Mouse (Mus musculus) kidney, postnatal 14 days (tissue): Measurements from ENCODE around the gene Cdhr2.
A peak's percentile ranks its signal among the peaks of the same experiment; 100 is the strongest.

Source experiments
- DNase-seq: peaks from one replicate; pipeline ENCODE4 v3.0.0; 2022; ENCODE audit warnings: mixed read lengths

Cdhr2 gene

DNA sequence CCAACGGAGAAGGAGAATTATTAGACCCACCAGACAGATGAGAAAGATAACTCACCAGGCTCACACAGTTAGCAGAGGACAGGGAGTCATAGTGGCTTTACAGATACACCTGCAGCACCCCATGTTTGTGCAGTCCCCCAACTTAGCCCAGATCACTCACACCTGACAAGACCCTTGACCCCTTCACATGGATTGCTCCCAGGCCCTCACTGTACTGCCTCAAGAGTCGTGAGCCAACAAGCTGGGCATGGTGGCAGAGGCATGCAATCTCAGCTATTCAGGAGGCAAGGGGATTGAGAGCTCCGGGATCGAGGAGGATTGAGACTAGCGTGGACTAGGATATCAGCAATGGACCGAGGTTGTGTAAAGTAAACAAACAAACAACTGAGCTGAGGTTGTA is 52.5 kb downstream of the Cdhr2 start:
- DNase-seq: no peak

DNA sequence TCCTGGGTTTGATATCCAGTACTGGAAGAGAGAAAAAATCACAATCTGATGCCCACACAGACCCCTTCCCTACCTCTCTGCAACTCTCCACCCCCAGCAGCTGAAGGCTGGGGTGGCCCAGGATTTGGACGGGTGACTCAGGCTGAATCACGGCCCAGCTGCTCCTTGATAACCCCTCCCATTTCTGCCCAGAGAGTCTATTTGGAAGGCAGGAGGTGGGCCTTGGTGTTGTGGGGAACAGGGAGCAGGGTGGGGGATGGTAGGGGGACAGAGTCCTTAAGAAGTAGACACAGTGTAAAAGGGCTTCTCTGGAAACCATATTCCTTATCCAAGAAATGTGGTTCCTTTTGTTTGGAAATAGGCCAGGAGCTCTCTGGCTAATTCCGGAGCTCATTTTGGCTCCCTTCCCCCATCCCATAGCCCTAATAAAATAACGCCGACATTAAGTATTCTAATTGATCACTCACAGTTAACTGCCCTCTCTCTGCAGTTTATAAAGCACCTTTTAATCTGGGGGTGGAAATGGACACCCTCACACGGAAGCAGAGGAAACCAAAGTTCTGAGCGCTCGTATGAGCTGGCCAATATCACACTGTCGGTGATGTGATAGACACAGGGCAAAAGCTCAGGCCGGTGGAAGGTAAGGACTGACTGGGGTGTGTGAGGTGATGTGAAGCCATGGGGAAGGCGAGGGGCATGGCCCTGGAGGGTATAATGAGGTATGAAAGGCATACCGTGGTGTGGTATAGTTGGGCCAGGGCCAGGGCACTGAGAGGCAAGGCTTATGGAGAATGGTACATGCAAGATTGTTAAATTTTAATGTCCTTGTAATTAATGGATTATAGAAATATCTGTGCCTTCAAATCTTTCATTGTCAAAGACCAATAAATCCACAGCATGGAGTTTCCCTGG is 53.2 kb downstream of the Cdhr2 start:
- DNase-seq: no peak

DNA sequence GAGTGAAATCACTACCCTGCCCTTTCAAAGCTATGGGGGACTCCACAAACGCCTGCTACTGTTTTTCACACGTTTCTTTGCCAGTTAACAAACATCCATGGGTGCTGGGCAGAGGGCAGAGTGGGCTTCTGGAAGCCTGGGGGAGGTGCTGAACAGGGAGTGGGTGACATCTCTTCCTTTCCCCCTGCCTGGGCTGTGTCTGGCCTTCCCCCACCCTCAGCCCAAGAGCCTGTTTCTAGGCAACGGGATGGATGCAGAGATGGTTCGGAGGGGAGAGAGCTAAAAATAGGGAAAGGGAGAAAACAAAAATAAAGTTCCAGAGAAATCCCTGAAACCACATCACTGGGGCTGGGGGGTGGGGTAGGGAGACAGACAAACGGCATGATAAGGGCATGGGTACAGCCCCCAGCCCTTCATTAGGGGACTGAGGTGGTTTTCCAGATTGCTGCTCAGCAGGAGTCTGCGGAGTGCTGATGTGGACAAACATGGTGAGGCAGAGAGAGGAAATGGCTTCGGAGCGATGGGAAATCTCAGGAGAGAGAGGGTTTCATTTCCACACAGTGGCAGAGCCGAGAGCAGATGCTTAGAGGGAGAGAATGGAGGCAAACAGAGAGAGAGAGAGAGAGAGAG is 54.1 kb downstream of the Cdhr2 start:
- DNase-seq: no peak

DNA sequence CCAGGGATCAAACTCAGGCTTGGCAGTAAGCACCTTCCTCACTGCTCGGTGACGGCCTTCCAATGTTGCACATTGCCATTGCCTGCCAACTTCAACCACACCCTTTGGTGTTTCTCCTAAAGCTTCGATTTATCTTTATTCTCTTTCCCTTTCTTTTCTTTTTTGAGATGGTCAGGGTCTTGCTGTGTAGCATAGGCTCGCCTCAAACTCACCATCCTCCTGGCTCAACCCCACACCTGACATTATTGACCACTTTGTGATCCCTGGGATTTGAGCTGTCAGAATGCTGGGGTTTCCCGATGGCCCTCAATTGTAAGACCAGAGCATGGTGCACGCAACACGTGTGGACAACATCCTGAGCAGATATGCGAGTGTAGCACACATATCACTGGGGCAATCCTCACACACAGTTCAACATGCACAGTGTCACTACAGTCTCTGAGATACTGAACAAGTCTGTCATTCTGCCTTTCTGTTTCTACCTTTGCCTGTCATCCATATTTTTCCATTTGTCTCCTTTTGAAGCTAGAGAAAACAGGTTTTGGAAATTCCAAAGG is 55.0 kb downstream of the Cdhr2 start:
- no peak for DNase-seq

DNA sequence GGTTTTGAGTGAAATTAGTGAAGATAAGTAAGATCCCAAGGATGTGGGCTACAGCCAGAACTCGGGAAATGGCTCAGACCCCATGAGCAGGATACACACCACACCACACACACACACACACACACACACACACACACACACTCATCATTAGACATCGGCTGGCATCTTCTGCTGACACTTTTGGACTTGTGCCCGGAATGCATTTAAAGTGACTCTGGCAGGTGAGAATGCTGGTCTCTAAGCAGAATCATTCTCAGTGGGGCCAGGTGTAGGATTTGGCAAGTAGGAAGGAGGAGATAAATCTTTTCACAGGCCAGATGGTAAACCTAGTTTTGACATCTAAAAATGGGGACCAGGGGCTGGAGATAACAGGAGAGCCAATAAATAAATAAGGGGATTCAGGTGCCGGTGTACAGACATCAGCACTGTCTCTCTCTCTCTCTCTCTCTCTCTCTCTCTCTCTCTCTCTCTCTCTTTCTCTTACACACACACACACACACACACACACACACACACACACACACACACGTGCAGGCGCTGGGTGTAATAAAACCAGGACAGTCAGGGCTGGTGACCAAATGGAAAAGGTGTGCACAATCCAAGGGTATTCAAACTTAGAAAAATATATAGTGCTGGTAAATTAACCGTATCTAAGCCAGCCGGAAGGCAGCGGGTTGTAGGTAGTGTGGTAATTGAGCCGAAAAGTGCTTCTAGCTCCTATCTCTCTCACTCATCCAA is 56.0 kb downstream of the Cdhr2 start:
- no peak for DNase-seq

DNA sequence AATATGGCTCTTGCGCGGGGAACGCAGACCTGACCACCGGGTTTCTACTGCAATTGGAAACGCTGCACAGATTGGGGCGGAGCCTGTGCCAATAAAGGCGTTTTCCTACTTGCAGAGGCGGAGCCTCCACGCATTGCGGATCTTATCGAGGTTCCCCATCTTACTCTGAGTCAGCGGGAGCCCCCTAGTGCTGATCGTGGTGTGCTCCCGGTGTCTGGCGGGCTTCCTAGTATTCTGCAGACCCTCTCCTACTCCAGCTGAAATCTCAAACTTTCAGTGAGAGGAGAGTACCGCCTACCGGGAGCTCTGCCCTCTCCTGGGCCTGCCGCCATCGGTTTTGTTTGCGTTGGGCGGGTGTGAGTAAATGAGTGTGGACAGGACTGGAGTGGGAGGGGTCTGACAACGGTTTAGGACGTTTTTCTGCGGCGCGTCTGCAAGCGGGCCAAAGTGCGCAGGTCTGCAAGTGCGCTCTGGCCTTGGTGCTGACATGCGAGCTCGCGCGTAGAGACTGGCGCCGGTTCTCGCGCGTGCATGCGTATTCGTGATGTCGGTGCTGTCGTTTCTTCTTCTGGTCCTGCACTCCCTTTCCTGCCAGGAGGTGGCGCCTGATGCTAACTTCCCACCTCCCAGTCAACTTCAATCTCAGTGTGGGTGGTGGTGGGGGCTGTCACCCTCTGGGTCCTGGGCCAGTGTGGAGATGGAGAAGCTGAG is 56.9 kb downstream of the Cdhr2 start:
- peak; percentile 87 for DNase-seq

DNA sequence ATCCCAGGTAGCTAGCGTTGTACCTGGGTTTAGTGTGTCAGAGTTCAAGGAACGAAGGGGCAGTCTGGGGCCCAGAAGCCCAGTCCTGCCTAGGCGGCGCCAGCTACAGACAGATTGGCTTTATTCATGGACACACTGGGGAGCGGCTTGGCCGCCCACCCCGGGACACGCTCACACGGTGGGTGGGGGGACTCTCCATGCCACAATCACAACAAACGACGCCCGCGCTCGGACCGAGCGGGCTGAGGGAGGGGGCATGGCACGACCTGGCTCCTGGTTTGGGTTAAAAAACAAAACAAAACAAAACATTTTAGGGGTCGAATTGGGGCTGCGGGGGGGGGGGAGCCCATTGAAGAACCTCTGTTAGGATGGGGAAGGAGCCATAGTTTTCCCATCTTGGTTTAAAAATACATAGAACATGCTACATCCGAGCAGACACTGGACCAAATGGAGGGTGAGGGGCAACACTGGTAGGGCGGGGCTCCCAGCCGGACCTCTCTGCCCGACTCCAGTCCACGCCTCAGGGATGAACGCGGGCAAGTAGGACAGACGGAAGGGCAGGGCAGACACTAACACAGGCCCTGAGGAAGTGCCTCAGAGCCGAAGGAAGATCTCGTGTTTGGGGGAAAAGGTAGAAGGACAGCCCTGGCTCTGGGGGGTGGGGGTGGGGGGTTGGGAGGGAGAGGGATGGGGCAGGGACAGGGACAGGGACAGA is 57.7 kb downstream of the Cdhr2 start:
- DNase-seq: no peak

DNA sequence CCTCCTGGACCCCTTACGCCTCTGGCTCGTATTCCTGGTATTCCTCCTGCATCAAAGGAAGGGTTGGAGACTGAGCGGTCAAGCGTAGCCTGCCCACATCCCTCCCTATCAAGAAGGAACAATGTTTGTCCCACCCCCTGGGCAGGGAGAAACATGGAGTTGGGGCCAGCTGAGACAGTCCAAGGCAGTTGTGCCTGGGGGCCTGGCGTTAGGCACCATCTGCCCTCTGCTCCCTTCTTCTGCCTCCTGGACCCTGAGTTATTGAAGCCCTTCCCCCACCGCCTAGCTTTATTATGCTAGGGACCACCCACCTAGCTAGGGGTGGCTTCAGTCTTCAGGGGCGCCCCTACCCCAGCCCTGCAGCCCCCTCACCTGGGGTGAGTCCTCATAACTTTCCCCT is 58.2 kb downstream of the Cdhr2 start:
- DNase-seq: no peak

DNA sequence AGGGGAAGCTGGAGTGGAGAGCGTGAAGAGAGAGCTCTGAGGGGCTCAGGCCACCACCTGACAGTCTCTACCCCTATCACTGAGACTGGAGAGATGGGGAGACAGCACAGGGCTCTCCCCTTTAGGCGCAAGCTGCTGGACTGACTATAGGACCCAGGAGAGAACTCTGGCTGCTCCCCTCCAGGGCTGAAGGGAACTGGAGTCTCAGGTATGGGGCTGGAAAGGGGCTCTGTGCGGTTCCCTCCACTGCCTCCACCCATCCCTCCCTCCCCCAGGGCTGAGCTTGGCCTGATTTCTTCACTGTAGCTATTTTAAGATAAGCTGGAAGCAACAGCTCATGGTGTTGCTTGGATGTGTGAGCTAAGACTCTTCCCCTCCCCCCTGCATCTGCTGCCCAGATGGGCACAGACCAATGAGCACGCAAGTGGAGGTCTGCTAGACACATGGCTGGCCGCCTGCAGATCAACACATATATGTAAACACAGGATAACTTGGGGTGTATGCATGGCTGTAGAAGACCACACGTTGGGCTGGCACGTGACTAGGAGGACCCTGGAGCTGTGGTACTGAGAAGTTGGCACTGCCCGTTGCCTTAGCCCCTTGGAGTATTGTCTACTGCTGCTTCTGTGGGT is 59.0 kb downstream of the Cdhr2 start:
- DNase-seq: no peak

DNA sequence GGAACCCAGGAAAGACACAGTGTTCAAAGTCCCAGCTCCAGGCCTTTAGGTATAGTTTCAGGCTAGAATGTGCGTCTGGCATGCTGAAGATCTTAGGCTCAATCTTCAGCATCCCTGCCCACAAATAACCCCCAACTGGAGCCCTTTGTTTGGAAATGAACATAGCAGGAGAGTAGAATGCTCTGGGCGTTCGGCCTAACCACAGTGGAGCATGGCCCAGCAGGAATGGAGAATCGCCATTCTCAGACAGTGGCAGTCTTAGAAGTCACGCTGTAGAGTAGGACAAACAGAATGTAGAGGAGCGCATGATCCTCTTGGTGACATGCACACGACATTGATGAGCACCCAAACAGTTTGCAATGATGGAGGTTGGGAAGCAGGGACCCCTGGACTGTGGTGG is 59.6 kb downstream of the Cdhr2 start:
- DNase-seq: no peak

DNA sequence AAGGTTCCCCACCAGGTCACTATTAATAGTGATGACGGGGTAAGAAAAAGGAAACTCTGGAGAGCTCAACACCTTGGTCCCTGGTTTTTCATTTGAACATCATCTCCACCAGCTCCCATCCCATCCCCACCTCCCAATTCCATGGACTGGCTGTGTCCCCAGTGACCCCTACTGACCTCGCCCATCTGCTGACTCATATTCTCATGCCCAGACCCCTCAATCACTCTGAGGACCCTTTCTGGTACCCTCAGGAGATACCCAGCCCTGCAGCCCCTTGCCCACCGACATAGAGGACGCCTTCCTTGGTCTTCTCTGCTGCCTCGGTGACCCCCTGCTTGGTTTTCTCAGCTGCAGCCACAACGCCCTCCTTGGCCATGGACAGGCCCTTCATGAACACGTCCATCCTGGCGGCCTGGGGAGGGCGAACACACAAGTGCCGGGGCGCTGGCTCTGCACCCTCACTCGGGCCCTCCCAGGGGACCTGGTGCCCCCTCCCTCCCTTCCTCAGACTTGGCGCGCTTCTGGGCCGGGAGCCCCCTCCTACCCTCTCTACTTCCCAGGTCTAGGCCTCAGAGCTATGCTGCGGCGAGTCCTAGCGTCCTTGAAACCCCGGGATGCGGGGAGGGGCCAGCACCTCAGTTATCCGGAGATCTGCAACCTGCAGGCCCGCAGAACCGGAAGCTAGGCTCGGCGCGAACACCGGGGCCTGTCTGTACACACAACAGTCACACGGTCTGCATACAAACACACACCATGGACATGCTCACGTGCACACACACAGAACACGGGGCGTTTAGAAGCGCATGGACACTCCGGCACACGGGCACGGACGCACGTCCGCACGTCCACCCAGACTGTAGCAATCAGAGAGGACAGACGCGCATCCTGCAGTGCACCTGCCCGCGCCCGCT is 64.3 kb downstream of the Cdhr2 start:
- no peak for DNase-seq

DNA sequence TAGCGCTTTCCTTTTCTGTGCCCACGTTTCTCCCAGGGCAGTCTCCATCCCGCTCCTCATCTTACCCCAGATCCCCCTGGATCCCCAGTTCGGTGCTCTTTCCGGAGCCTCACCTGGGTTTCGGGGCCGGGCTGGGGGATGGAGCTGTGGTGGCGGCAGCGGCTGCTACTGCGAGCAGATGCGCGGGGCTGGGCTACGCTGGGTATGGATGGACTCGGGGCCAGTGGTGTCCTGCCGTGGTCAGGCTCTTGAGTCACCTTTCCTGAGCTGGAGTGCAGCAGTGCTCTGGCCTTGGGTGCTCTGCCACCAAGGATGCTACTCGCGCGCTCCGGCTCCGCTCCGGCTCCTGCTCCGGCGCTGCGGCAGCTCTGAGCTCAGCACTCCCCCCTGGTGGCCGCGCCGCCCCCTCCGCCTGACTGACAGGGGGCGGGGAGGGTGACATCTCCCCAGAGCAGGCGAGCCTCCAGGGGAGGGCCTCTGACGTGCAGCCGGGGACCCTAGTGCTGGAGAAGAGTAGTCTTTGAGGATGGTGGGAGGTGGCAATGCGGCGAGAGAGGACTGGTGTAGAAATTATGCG is 65.0 kb downstream of the Cdhr2 start, which contains the start of gene Sncb:
Gene Sncb (minus strand): TSS at position 404 of the 577 bp plus-strand sequence.
- peak; percentile 37 for DNase-seq

DNA sequence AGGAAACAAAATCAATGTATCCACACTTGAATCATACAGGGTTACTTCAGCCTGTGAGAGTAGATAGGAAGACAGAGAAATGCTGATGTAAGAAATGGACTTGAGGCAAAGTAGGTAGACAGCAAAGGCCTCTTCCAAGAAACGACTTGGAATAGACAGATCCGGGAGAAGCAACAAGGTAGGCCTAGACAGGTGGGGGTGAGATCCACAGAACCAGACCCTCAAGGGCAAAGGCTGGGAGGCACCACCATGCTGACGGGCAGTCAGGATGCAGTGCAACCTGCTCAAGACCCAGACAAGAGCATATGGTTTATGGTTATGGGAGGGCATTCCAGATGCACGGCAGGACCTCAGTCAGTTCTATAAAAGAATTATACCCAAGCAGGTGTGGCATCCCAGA is 65.8 kb downstream of the Cdhr2 start:
- no peak for DNase-seq

DNA sequence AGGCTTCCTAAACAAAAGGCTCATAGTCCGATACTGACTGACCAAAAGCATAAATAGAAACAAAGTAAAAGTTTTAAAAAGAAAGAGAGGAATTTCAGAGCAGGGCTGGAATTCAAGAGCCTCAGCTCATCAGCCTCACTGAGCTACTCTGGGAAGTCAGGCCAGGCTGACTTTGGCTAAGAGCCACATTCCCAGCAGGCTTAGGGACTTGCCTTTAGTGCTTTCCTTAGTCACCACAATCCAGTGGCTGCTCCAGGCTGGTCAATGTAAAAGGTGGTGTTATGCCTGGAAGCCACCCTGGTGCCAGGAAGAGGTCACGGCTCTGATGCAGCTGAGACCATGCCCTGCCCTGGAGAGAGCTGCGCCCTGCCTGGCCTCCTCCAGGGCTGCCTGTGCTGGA is 79.3 kb downstream of the Cdhr2 start:
- DNase-seq: peak; percentile 46

DNA sequence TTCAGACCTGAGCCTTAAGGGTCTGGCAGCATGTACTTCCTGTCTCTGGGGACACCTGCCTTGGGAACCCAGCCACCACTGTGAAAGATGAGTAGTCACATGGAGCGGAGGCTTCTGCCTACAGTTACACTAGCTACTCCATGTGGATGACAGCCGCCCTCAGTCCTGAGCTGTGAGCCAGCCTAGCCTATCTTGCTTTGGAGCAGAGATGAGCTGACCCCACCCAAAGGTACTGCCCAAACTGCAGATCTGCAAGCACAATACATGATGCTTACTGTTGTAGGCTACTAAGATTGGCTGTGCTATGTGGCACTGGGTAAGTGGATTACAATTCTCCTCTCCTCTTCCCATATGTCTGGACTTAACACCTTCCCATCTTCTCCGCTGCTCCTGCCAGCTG is 79.8 kb downstream of the Cdhr2 start:
- DNase-seq: no peak

DNA sequence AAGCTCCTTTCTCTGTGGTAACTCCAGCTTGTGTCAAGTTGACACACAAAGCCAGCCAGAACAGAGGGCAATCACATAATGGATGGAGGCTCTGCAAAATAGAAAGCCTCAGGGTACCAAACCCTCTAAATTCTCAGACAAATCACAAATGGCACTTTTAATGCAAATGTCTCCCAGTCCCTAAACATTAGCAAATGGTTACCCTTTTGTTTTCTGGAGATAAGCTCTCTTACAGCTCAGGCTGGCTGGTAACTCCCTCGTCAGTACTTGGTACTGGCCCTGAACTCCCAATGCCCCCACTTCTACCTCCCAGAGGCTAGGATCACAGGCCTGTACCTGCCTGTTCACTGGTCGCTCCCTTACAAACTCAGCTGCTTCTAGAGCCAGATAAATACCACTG is 82.0 kb downstream of the Cdhr2 start:
- no peak for DNase-seq

DNA sequence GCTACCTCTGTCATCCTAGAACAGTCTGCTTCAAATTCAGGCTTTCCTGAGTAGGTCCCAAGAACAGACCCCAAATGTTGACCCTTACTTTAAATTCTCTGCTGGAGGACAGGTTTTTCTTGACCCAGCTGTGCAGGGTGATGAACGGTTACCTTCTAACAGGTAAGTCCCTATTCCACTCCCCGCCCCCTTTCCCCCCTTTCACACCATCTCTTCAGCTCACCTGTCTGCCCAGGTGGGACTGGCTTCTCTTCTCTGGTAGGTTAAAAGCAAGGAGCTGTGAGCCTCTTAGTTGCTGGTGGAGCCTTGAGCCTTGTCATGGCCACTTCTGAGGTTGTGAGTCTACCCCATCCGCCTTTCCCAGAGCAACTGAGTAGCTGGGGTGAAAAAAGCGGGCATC is 82.4 kb downstream of the Cdhr2 start, which contains the start of gene Eif4e1b:
Gene Eif4e1b (plus strand): TSS at position 301 of the 400 bp plus-strand sequence.
- DNase-seq: no peak
